Mouse (Mus musculus): Measurements from ENCODE around the gene Slc38a9. TPM values are rescaled to one million over a fixed set of nuclear protein-coding genes. Genes with fewer than 3 reads are reported as not detected.
A peak's percentile ranks its signal among the peaks of the same experiment; 100 is the strongest.

Gene Slc38a9
- polyA plus RNA-seq, 1 experiment from 2014 or later: 13.7 TPM

GRCm38 (mm10) chr13:112751454-112752308, 91.1 kb downstream of the Slc38a9 start:
- Histone ChIP-seq H3K9me3 (no peaks in the 10 kb centered on the region), H3K4me3 (peak overlapping the region; percentile 3; the same call in 1 of the 2 replicates), H3K4me2 (peak overlapping the region; percentile 47), H3K9ac (no peak overlapping the region), H3K27me3 (no peaks in the 10 kb centered on the region), H3K36me3 (no peaks in the 10 kb centered on the region), H3K27ac (peak overlapping the region; percentile 89), H3K4me1 (peaks cover 41% of the 10 kb centered on the region)
- ATAC-seq (ENCODE audit: borderline replicate concordance, extremely low read depth, low FRiP score, low TSS enrichment): peak; percentile 80
- 12% methylated on average over 18 of the region's 18 CpGs for WGBS

DNA sequence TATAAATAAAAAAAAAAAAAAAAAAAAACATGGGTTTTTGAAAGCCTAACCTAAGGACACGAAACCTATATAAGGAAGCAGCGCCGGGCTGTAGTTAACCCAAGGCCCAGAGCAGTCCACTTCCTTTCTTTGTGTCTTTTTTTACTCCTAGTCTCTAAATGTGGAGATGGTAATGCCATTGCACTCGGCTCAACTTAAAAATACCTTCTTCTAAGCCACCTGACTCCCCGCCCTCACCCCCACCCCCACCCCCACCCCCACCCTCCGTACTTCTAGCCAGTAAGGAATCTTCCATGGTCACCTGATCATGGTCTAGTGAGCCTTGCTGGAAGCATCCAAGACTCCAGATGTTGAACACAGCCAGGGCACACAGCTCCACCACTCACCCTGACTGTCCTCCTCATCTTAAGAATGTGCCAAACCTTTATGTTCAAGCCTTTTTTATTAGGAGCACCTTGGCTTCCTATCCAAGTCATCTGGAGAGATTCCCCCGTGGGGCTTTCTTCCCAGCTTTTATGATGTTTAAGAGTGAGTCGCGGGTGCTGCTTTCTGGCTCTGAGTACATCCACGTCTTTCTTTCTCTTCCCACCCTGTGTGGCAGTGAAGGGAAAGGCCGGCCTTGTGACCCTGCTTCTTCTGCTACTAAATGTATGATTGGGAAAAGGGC, 91.9 kb downstream of the Slc38a9 start:
- H3K4me1 ChIP-seq: peaks cover 38% of the 10 kb centered on the region
- no peak overlapping the region for H3K9ac ChIP-seq
- 67% methylated on average over 11 of the region's 11 CpGs for WGBS
- no peaks in the 10 kb centered on the region for H3K27me3 ChIP-seq
- H3K9me3 ChIP-seq: no peaks in the 10 kb centered on the region
- H3K4me2 ChIP-seq: peak overlapping the region; percentile 47; the same call in 1 of the 2 replicates
- H3K27ac ChIP-seq: peak overlapping the region; percentile 89
- H3K36me3 ChIP-seq: no peaks in the 10 kb centered on the region
- ATAC-seq (ENCODE audit: borderline replicate concordance, extremely low read depth, low FRiP score, low TSS enrichment): no peak
- H3K4me3 ChIP-seq: no peak overlapping the region

DNA sequence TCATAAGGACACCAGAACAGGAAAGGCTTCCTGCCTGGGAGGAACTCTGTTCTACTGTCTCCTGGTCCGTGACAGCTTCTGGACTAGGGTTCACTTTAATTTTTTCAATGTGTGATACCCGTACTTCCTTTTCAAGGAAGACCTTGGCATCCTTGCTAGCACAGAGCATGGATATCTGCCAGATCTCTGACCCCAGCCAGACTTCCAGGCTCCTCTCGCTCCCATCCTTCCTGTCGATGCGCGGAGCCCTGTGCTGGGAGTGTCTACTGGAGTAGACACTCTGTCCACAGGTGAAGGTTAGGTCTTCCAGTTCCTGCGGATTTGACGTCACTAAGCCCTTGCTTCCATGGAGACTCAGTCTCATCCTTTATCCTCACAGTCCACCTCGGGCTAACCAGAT, 93.0 kb downstream of the Slc38a9 start:
- H3K9ac ChIP-seq: no peak overlapping the region
- no peak overlapping the region for H3K4me2 ChIP-seq
- H3K9me3 ChIP-seq: no peaks in the 10 kb centered on the region
- no peak for ATAC-seq (ENCODE audit: borderline replicate concordance, extremely low read depth, low FRiP score, low TSS enrichment)
- H3K27ac ChIP-seq: peak overlapping the region; percentile 89; the same call in 1 of the 2 replicates
- WGBS: 62% methylated on average over 9 of the region's 9 CpGs
- H3K27me3 ChIP-seq: no peaks in the 10 kb centered on the region
- H3K4me3 ChIP-seq: no peak overlapping the region
- no peaks in the 10 kb centered on the region for H3K36me3 ChIP-seq
- peaks cover 38% of the 10 kb centered on the region for H3K4me1 ChIP-seq

GRCm38 (mm10) chr13:112754871-112755270, 94.3 kb downstream of the Slc38a9 start:
- Histone ChIP-seq H3K4me2 (no peak overlapping the region), H3K9me3 (no peaks in the 10 kb centered on the region), H3K27ac (peak overlapping the region; percentile 85), H3K9ac (no peak overlapping the region), H3K36me3 (no peaks in the 10 kb centered on the region), H3K27me3 (no peaks in the 10 kb centered on the region), H3K4me3 (no peak overlapping the region), H3K4me1 (peaks cover 38% of the 10 kb centered on the region)
- no peak for ATAC-seq (ENCODE audit: borderline replicate concordance, extremely low read depth, low FRiP score, low TSS enrichment)
- WGBS: 52% methylated on average over 4 of the region's 4 CpGs

GRCm38 (mm10) chr13:112755507-112756010, 95.0 kb downstream of the Slc38a9 start:
- Histone ChIP-seq H3K4me3 (no peak overlapping the region), H3K36me3 (no peaks in the 10 kb centered on the region), H3K27me3 (no peaks in the 10 kb centered on the region), H3K4me2 (peak overlapping the region; percentile 26; the same call in 1 of the 2 replicates), H3K9ac (no peak overlapping the region), H3K4me1 (peaks cover 38% of the 10 kb centered on the region), H3K27ac (peak overlapping the region; percentile 85), H3K9me3 (no peaks in the 10 kb centered on the region)
- peak; percentile 40; the same call in 1 of the 2 replicates for ATAC-seq (ENCODE audit: borderline replicate concordance, extremely low read depth, low FRiP score, low TSS enrichment)
- WGBS: 32% methylated on average over 11 of the region's 11 CpGs

DNA sequence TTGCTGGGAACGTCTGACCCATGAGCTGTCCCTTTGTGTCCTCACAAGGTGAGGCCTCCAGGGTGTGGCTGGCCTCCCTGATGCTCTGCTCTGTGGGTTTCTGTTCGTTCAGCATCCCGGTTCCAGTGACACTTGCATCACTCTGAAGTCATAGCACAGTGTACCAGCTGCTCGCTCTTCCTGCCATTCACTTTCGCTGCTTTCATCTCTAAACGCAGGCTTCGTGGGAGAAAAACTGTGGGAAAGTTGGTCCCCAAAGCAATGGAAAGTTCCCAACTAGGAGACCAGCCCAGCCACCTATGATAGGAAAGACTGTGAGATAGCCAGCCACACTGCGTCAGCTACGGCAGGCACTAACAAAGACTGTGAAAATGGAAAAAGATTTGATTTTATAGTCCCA, 96.8 kb downstream of the Slc38a9 start:
- Histone ChIP-seq H3K27ac (no peak overlapping the region), H3K27me3 (no peaks in the 10 kb centered on the region), H3K9ac (no peak overlapping the region), H3K36me3 (no peaks in the 10 kb centered on the region), H3K4me2 (no peak overlapping the region), H3K4me1 (peaks cover 27% of the 10 kb centered on the region), H3K9me3 (no peaks in the 10 kb centered on the region), H3K4me3 (no peak overlapping the region)
- 83% methylated on average over 9 of the region's 9 CpGs for WGBS
- no peak for ATAC-seq (ENCODE audit: borderline replicate concordance, extremely low read depth, low FRiP score, low TSS enrichment)

GRCm38 (mm10) chr13:112758546-112759090, 98.1 kb downstream of the Slc38a9 start:
- Histone ChIP-seq H3K4me2 (no peak overlapping the region), H3K9me3 (no peaks in the 10 kb centered on the region), H3K36me3 (no peaks in the 10 kb centered on the region), H3K27ac (no peak overlapping the region), H3K4me1 (peaks cover 30% of the 10 kb centered on the region), H3K27me3 (no peaks in the 10 kb centered on the region), H3K9ac (no peak overlapping the region), H3K4me3 (no peak overlapping the region)
- no peak for ATAC-seq (ENCODE audit: borderline replicate concordance, extremely low read depth, low FRiP score, low TSS enrichment)
- 83% methylated on average over 6 of the region's 6 CpGs for WGBS

GRCm38 (mm10) chr13:112759364-112759763, 98.8 kb downstream of the Slc38a9 start:
- Histone ChIP-seq H3K27ac (no peak overlapping the region), H3K4me1 (peaks cover 38% of the 10 kb centered on the region), H3K4me2 (no peak overlapping the region), H3K27me3 (no peaks in the 10 kb centered on the region), H3K9ac (no peak overlapping the region), H3K4me3 (no peak overlapping the region), H3K36me3 (no peaks in the 10 kb centered on the region), H3K9me3 (no peaks in the 10 kb centered on the region)
- ATAC-seq (ENCODE audit: borderline replicate concordance, extremely low read depth, low FRiP score, low TSS enrichment): no peak
- WGBS: 78% methylated on average over 9 of the region's 9 CpGs

- Histone ChIP-seq H3K9ac (no peak overlapping the region), H3K4me2 (no peak overlapping the region), H3K9me3 (no peaks in the 10 kb centered on the region), H3K27me3 (no peaks in the 10 kb centered on the region), H3K27ac (no peak overlapping the region), H3K4me1 (peaks cover 40% of the 10 kb centered on the region), H3K4me3 (no peak overlapping the region), H3K36me3 (no peaks in the 10 kb centered on the region)
- WGBS: 60% methylated on average over 15 of the region's 15 CpGs
- no peak for ATAC-seq (ENCODE audit: borderline replicate concordance, extremely low read depth, low FRiP score, low TSS enrichment)
These were observed 99.4 kb downstream of the Slc38a9 start for GRCm38 (mm10) chr13:112759777-112760537.

GRCm38 (mm10) chr13:112760538-112760881, 100.0 kb downstream of the Slc38a9 start:
- H3K27me3 ChIP-seq: no peaks in the 10 kb centered on the region
- H3K27ac ChIP-seq: no peak overlapping the region
- WGBS: 20% methylated on average over 1 of the region's 1 CpGs
- H3K4me3 ChIP-seq: no peak overlapping the region
- H3K9me3 ChIP-seq: no peaks in the 10 kb centered on the region
- no peak overlapping the region for H3K9ac ChIP-seq
- no peak for ATAC-seq (ENCODE audit: borderline replicate concordance, extremely low read depth, low FRiP score, low TSS enrichment)
- no peaks in the 10 kb centered on the region for H3K36me3 ChIP-seq
- peaks cover 34% of the 10 kb centered on the region for H3K4me1 ChIP-seq
- H3K4me2 ChIP-seq: no peak overlapping the region

DNA sequence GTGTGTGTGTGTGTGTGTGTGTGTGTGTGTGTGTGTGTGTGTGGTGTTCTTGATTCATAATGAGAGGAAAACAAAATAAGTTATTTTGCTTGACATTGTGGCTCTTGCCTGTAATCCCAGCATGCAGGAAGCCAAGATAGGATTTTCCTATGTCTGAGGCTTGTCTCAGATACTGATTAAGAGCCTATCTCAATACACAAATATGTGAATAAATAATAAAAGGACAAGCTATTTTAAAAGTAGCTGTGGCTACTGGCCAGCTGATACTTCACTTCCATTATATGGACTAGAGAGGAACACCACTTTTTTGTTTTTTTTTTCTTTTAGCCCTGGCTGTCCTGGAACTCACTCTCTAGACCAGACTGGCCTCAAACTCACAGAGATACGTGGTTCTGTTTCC, 101.2 kb downstream of the Slc38a9 start:
- Histone ChIP-seq H3K36me3 (no peaks in the 10 kb centered on the region), H3K27me3 (no peaks in the 10 kb centered on the region), H3K9ac (no peak overlapping the region), H3K9me3 (no peaks in the 10 kb centered on the region), H3K4me3 (no peak overlapping the region), H3K27ac (no peak overlapping the region), H3K4me2 (no peak overlapping the region), H3K4me1 (peaks cover 31% of the 10 kb centered on the region)
- WGBS: 31% methylated on average over 1 of the region's 1 CpGs
- no peak for ATAC-seq (ENCODE audit: borderline replicate concordance, extremely low read depth, low FRiP score, low TSS enrichment)
